Comparison of ENCODE assay signal across 22 mouse cellular contexts in genomic region chr10:17215029-17215428, GRCm38 (mm10).
"Had no signal": no experiment of that assay in that cellular context is flagged by ENCODE, and none has a peak within 500 bp of the region (broad histone marks: within the 10 kb centered on the region; RNA-seq: fewer than 3 reads in every experiment).

No protein-coding gene starts in this region.

- H3K27ac ChIP-seq: left cerebral cortex, adult 2 months; limb, embryonic 12.5 days; limb, embryonic 15.5 days; liver, embryonic 12.5 days; liver, embryonic 15.5 days; macrophage; midbrain, embryonic 12.5 days; midbrain, embryonic 15.5 days; neural tube, embryonic 13.5 days had no signal

- H3K9me3 ChIP-seq: limb, embryonic 12.5 days; limb, embryonic 15.5 days; liver, embryonic 12.5 days; liver, embryonic 15.5 days; midbrain, embryonic 12.5 days; midbrain, embryonic 15.5 days; neural tube, embryonic 13.5 days had no signal

- H3K4me3 ChIP-seq: left cerebral cortex, adult 2 months; limb, embryonic 12.5 days; limb, embryonic 15.5 days; liver, embryonic 12.5 days; liver, embryonic 15.5 days; midbrain, embryonic 12.5 days; midbrain, embryonic 15.5 days; myocyte; neural tube, embryonic 13.5 days had no signal

- H3K4me2 ChIP-seq: limb, embryonic 12.5 days; limb, embryonic 15.5 days; liver, embryonic 12.5 days; liver, embryonic 15.5 days; midbrain, embryonic 12.5 days; midbrain, embryonic 15.5 days; neural tube, embryonic 13.5 days had no signal

- H3K36me3 ChIP-seq: limb, embryonic 12.5 days; limb, embryonic 15.5 days; liver, embryonic 12.5 days; liver, embryonic 15.5 days; midbrain, embryonic 12.5 days; midbrain, embryonic 15.5 days; neural tube, embryonic 13.5 days had no signal

- DNase-seq: kidney, adult 9 months; kidney, postnatal 14 days; kidney, postnatal 4 days; layer of hippocampus, postnatal 36 days; left cerebral cortex, postnatal 4 days; lung, adult 2 months; retina, postnatal 1 day; right cerebral cortex, postnatal 25 days; spleen, adult 18-20 months; thymus, adult 18-20 months; thymus, postnatal 36 days had no signal

- H3K4me1 ChIP-seq: liver, embryonic 12.5 days; liver, embryonic 15.5 days; midbrain, embryonic 15.5 days had no signal

- H3K27me3 ChIP-seq: limb, embryonic 12.5 days; limb, embryonic 15.5 days; liver, embryonic 12.5 days; liver, embryonic 15.5 days; midbrain, embryonic 12.5 days; midbrain, embryonic 15.5 days; neural tube, embryonic 13.5 days had no signal

- H3K9ac ChIP-seq: limb, embryonic 12.5 days; limb, embryonic 15.5 days; liver, embryonic 12.5 days; liver, embryonic 15.5 days; midbrain, embryonic 12.5 days; midbrain, embryonic 15.5 days; neural tube, embryonic 13.5 days had no signal

- ATAC-seq: intestine, postnatal 0 days; liver, embryonic 12.5 days; midbrain, embryonic 15.5 days had no signal
